Mouse (Mus musculus) stomach, postnatal 0 days (tissue): ENCODE data around the gene Zdhhc11. TPM values are rescaled to one million over a fixed set of nuclear protein-coding genes. Genes with fewer than 3 reads are reported as not detected.

Source experiments
- ATAC-seq: fragments of 200-750 bp; cut with Nextera tagmentation; 2 replicates; pipeline ENCODE4 v1.8.0; 2017; ENCODE audit not compliant: low FRiP score, low TSS enrichment
- DNase-seq: peaks from one replicate; pipeline ENCODE4 v3.0.0-alpha.2; 2016; ENCODE audit warnings: low spot score
- H3K27ac ChIP-seq: fragments of 300-500 bp; sonication (generic); replicated peaks from 2 replicates; pipeline ENCODE4 v1.5.1; 2014; ENCODE audit warnings: mild to moderate bottlenecking, control low read depth
- H3K27me3 ChIP-seq: fragments of 300-500 bp; sonication (generic); 2 replicates; pipeline ENCODE4 v1.6.1; 2014; ENCODE audit warnings: low read length; ENCODE audit not compliant: control insufficient read depth, insufficient read depth
- H3K36me3 ChIP-seq: fragments of 300-500 bp; sonication (generic); 2 replicates; pipeline ENCODE4 v1.6.1; 2014; ENCODE audit warnings: low read length, mixed read lengths; ENCODE audit not compliant: control insufficient read depth, insufficient read depth
- H3K4me1 ChIP-seq: fragments of 300-500 bp; sonication (generic); replicated peaks from 2 replicates; pipeline ENCODE4 v1.6.1; 2014; ENCODE audit warnings: antibody characterized with exemption; ENCODE audit not compliant: control insufficient read depth, insufficient read depth
- H3K4me2 ChIP-seq: fragments of 300-500 bp; sonication (generic); replicated peaks from 2 replicates; pipeline ENCODE4 v1.6.1; 2014; ENCODE audit warnings: low read depth, mild to moderate bottlenecking, control low read depth, moderate library complexity
- H3K4me3 ChIP-seq: fragments of 300-500 bp; sonication (generic); 2 replicates; pipeline ENCODE4 v1.5.1; 2014; ENCODE audit warnings: low read depth, low read length, control low read depth
- H3K9ac ChIP-seq: fragments of 300-500 bp; sonication (generic); 2 replicates; pipeline ENCODE4 v1.6.1; 2014; ENCODE audit warnings: mild to moderate bottlenecking, low read length, control low read depth, mixed read lengths
- H3K9me3 ChIP-seq: fragments of 300-500 bp; sonication (generic); 2 replicates; pipeline ENCODE4 v1.6.1; 2016; ENCODE audit warnings: low read length; ENCODE audit not compliant: control insufficient read depth
- CTCF ChIP-seq: IDR thresholded peaks from 2 replicates; pipeline ENCODE4 v1.5.1; 2016; ENCODE audit warnings: antibody characterized with exemption, low read depth, mild to moderate bottlenecking, moderate library complexity
- EP300 ChIP-seq: optimal IDR thresholded peaks from 2 replicates; pipeline ENCODE3; 2016; ENCODE audit warnings: antibody characterized with exemption
- WGBS: fragments of 180-500 bp; shearing (Covaris S2); extraction: QIAGEN DNeasy Blood & Tissue Kit; methylation state at CpG from one replicate; pipeline ENCODE4 v1.1.7; 2014; 5-methylcytosine and 5-hydroxymethylcytosine counted together
- polyA plus RNA-seq: library from polyadenylated mRNA; unstranded; fragments of >200 nt; fragmentation: Nextera tagmentation; extraction: Ambion mirVana; gene quantifications from 2 replicates; pipeline ENCODE4 v1.2.1, GENCODE M21; 2015

Zdhhc11 gene
- polyA plus RNA-seq, 1 experiment from 2014 or later: not detected

DNA sequence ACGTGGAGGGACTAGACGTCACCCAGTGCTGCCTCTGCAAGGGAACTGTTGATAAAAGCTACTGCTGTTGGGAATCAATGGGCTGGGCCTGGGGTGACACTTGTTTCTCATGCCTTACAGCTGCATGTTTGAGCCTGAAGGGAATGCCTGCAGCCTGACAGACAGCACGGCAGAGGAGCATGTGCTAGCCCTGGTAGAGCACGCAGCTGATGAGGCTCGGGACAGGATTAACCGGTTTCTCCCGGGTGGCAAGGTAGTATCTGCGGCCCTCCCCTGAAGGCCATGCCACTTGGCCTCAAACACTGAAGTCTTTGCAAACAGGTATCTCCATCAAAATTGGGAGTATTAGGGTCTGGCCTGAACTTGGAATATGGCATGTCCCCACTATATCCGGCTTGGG, 19.0 kb upstream of the Zdhhc11 start:
- Histone ChIP-seq H3K27ac (no peak overlapping the region), H3K4me2 (no peak overlapping the region), H3K9ac (no peak overlapping the region), H3K4me3 (no peak overlapping the region), H3K27me3 (no peaks in the 10 kb centered on the region), H3K9me3 (no peaks in the 10 kb centered on the region), H3K4me1 (no peaks in the 10 kb centered on the region), H3K36me3 (peaks cover 30% of the 10 kb centered on the region)
- WGBS: 79% methylated on average over 9 of the region's 9 CpGs
- TF ChIP-seq CTCF (no peak), EP300 (no peak)
- DNase-seq: no peak
- ATAC-seq: no peak

DNA sequence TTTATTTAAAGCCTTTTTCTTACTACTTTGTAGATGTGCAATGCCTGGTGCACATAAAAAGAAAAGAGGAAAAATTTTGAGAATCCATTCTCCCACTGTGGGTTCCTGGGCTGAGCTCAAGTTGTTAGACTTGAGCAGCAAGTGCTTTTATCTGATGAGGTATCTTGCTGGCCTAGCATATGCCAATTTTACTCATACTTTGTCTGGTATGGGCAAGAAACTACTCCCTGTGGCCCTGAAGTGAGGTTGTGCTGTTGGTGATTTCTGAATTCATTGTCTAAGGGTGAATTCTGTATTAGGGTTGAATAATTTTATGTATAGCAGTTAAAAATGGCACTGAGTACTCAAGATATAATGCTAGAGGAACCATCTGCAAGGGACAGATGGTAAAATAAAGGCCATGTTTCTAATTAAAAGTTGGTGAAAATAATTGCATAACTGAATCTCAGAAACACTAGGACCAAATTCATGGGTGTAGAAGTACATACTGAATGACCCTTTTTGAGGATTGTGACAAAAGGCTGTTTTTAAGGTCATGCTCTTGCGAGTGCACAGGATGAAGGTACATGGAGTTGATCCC, 10.0 kb upstream of the Zdhhc11 start:
- H3K9me3 ChIP-seq: no peaks in the 10 kb centered on the region
- ATAC-seq: no peak
- 93% methylated on average over 1 of the region's 1 CpGs for WGBS
- no peak for DNase-seq
- TF ChIP-seq EP300: no peak
- H3K36me3 ChIP-seq: peaks cover 16% of the 10 kb centered on the region; the same call in 1 of the 2 replicates
- H3K4me2 ChIP-seq: no peak overlapping the region
- H3K27ac ChIP-seq: no peak overlapping the region
- no peak overlapping the region for H3K4me3 ChIP-seq
- H3K4me1 ChIP-seq: no peaks in the 10 kb centered on the region
- H3K9ac ChIP-seq: no peak overlapping the region
- H3K27me3 ChIP-seq: no peaks in the 10 kb centered on the region

DNA sequence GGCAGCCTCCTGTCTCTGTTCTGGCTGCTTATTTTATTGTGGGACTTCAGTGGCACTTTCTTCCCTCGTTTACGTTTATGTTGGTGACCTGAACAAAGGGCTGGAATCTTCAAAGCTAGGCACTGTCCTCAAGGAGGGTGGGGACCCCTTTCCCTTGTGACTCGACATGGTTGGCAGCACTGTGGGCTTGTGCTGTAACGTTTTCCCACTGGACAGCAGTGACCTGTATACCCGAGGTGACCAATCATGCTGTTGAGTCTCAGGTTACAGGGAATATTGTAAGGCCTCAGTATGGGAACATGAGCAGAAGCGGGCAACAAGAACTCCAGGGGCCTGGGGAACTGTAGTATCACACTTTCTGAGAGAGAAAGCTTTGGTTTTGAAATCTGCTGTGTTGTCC, 9.0 kb upstream of the Zdhhc11 start:
- ATAC-seq: no peak
- 65% methylated on average over 6 of the region's 6 CpGs for WGBS
- no peak overlapping the region for H3K4me2 ChIP-seq
- no peak overlapping the region for H3K27ac ChIP-seq
- no peaks in the 10 kb centered on the region for H3K9me3 ChIP-seq
- peaks cover 16% of the 10 kb centered on the region; the same call in 1 of the 2 replicates for H3K36me3 ChIP-seq
- DNase-seq: no peak
- no peak overlapping the region for H3K9ac ChIP-seq
- no peaks in the 10 kb centered on the region for H3K4me1 ChIP-seq
- no peaks in the 10 kb centered on the region for H3K27me3 ChIP-seq
- no peak for TF ChIP-seq CTCF
- H3K4me3 ChIP-seq: no peak overlapping the region

DNA sequence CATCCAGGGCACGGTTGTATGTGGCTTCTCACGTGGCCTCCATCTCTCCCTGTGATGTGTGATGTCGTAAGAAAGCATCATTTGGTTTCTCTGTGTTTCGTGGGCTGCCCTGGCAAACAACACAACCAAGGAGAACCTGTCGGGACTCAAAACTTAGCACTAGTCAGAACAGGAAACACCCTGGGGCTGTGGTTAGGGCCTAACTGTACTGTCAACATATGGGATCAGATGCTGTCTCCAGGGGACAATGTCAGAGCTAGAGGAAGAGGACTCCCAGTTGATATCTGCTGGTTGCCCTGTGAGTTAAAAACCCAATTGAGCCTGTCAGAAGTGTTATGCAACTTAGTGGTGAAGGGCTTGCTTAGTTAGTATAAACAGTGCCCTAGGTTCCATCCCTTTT, 8.1 kb upstream of the Zdhhc11 start:
- H3K36me3 ChIP-seq: peaks cover 22% of the 10 kb centered on the region; the same call in 1 of the 2 replicates

DNA sequence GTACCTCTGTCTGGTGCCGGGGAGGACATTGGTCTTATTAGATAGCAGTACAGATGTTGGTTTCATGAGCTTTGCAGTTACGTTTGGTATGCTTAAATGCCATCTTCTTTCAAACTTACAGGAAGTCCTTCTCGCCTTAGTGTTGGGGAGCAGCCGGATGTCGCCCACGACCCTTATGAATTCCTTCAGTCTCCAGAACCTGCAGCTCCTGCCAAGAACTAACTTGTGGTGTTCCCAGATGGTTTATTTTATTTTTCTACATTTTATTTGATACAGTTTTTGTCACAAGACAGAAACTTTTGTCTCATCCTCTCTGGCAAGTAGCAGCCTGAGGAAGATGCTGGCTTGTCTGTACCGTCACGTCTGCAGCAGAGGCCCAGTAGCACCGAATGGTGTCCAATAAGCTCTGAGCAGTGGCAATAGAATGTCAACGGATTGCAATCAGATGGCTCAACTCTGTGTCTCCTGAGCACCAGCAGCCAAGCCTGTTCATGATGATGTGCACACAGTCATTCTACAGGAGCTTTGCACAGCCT, 3.5 kb upstream of the Zdhhc11 start:
- TF ChIP-seq EP300: no peak
- TF ChIP-seq CTCF: no peak
- H3K4me2 ChIP-seq: no peak overlapping the region
- no peaks in the 10 kb centered on the region for H3K27me3 ChIP-seq
- no peaks in the 10 kb centered on the region for H3K9me3 ChIP-seq
- peaks cover 20% of the 10 kb centered on the region; the same call in 1 of the 2 replicates for H3K36me3 ChIP-seq
- no peak for DNase-seq
- 89% methylated on average over 10 of the region's 10 CpGs for WGBS
- H3K9ac ChIP-seq: no peak overlapping the region
- H3K27ac ChIP-seq: no peak overlapping the region
- no peak for ATAC-seq
- H3K4me1 ChIP-seq: no peaks in the 10 kb centered on the region
- no peak overlapping the region for H3K4me3 ChIP-seq

More for the DNA sequence above, 8.1 kb upstream of the Zdhhc11 start:
- 92% methylated on average over 5 of the region's 5 CpGs for WGBS
- DNase-seq: no peak
- H3K4me3 ChIP-seq: no peak overlapping the region
- no peak overlapping the region for H3K9ac ChIP-seq
- no peak for TF ChIP-seq CTCF
- no peaks in the 10 kb centered on the region for H3K4me1 ChIP-seq
- no peaks in the 10 kb centered on the region for H3K9me3 ChIP-seq
- no peaks in the 10 kb centered on the region for H3K27me3 ChIP-seq
- H3K27ac ChIP-seq: no peak overlapping the region
- no peak overlapping the region for H3K4me2 ChIP-seq
- no peak for ATAC-seq

DNA sequence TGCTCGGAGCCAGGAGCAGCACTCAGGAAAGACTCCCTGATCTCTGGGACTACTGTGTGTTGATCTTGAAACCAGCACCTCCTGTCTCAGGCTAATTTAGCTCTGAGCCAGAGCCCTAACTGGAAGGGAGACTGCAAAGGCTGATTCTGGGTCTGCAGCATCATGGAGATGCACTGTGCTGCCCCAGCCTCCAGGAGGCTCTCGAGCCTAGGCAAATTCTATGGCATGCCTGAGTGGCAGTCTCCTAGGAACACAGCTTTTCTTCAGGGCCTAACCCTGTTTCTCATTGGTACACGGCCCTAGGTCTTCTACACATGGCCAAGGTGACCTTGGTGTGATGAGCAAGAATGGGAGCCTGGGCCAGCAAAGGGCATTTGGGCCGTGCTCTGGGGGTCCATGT, 2.5 kb upstream of the Zdhhc11 start:
- H3K27ac ChIP-seq: no peak overlapping the region
- H3K36me3 ChIP-seq: peaks cover 18% of the 10 kb centered on the region; the same call in 1 of the 2 replicates
- no peak for DNase-seq
- H3K9ac ChIP-seq: no peak overlapping the region
- no peak overlapping the region for H3K4me3 ChIP-seq
- no peaks in the 10 kb centered on the region for H3K27me3 ChIP-seq
- TF ChIP-seq CTCF (peak; percentile 56), EP300 (no peak)
- no peaks in the 10 kb centered on the region for H3K4me1 ChIP-seq
- peak; percentile 34; the same call in 1 of the 2 replicates for ATAC-seq
- H3K4me2 ChIP-seq: no peak overlapping the region
- WGBS: 84% methylated on average over 4 of the region's 4 CpGs
- H3K9me3 ChIP-seq: no peaks in the 10 kb centered on the region
